Mouse (Mus musculus) neutrophil, adult 65 days (primary cell): ENCODE measurements around the gene Tepp. TPM values are rescaled to one million over a fixed set of nuclear protein-coding genes. Genes with fewer than 3 reads are reported as not detected.

ENCODE experiments used
- total RNA-seq: library from RNA; stranded (reverse); gene quantifications from 2 replicates; pipeline ENCODE4 v1.2.4, GENCODE M21; 2023

The Tepp gene
- not detected in 2 replicates for total RNA-seq

DNA sequence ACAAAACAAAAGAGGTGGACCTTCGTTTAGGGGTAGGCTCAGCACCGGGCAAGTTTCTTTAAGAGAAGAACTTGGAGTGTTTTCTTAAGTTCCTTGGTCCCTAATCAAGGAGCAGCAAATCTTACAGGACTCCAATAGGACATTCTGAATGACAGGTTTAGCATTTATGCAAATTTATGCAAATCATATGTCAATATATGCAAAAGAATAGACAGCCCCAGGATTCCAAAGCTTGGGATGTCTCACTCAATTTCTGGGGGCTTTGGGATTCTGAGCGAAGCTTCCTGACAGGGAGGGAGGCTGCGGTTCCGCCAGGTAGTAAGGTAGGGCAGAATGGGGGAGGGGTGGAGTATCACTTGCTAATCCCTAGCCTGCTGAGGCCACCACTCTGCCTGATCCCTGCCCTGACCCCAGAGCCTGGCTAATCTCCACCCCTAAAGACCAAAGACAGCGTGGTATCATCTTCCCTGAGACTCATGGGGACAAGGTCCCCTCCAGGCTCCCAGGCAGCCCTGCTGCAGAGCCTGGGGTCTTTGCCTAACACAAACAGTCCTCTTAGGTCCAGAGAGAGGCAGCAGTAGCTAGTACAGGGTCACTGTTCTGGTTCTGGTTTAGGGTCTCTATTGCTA is at the start of gene Tepp:
Gene Tepp, plus strand, starts transcription at position 225 of the 629 bp plus-strand sequence.

GRCm38 (mm10) chr8:95306431-95306830 is 3.9 kb upstream of the Tepp start, which contains the start of gene Cngb1:
Gene Cngb1 (minus strand): TSS chr8:95306585.

DNA sequence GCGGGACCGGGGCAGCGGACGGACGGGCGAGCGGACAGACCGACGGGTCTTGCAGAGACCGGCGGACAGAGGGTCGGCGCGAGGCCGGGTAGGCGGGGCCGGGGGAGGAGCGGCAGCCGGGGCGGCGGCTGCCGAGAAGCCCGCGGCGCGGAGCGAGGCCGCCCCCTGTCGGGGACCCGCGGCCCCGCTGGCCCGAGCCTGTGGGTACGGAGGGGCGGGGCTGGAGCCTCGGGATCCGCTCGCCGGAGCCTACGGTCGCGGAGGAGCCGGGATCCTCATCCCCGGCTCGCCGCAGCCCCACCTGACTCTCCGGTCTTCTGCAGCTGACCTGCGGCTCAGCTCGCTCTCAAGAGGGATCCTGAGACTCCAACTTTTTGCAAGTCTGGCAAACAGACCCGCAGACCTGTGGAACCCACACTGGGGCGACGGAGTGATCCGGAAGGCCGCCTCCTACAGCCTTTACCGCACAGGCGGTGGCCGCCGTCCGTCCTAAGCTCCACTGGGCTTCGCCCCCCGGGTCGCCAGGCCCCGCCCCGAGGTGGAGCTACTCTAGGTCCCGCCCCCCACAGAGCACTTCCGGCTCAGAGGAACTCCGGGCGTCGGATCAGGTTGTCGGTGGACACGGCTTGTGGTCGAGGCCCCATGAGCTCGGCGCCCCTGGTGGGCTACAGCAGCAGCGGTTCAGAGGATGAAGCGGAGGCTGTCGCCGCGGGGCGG is 21.5 kb downstream of the Tepp start, which contains the start of the genes Zfp319 and Usb1:
Gene Zfp319, minus strand, starts transcription at position 231 of the 717 bp plus-strand sequence.
Gene Usb1, plus strand, starts transcription at position 565 of the 717 bp plus-strand sequence.

GRCm38 (mm10) chr8:95352151-95352870 is 41.9 kb downstream of the Tepp start, which contains the start of gene Mmp15:
Gene Mmp15 (plus strand): TSS chr8:95352268.

Other genes with a start within 250 kb of the Tepp start
- 19.7 and 20.8 TPM in 2 replicates for gene Katnb1, start 229.4 kb upstream of the Tepp start, total RNA-seq
- gene Kifc3, start 107.8 kb upstream of the Tepp start, total RNA-seq: 15.4 and 16.1 TPM in 2 replicates
- not detected in 2 replicates for gene Cngb1, start 4.0 kb upstream of the Tepp start, total RNA-seq
- 13.6 and 14.4 TPM in 2 replicates for gene Zfp319, start 21.4 kb downstream of the Tepp start, total RNA-seq
- 36.4 and 57.3 TPM in 2 replicates for gene Usb1, start 21.7 kb downstream of the Tepp start, total RNA-seq
- gene Mmp15, start 41.7 kb downstream of the Tepp start, total RNA-seq: not detected in 2 replicates
- gene Cfap20, start 124.3 kb downstream of the Tepp start, total RNA-seq: 44.1 and 59.8 TPM in 2 replicates
- 40.2 and 47.0 TPM in 2 replicates for gene Csnk2a2, start 179.5 kb downstream of the Tepp start, total RNA-seq
- gene Ccdc113, start 223.5 kb downstream of the Tepp start, total RNA-seq: not detected in 2 replicates